Mouse (Mus musculus) small intestine, adult 2 months (tissue): Measurements from ENCODE around the gene Ocm. TPM values are rescaled to one million over a fixed set of nuclear protein-coding genes. Genes with fewer than 3 reads are reported as not detected.
A peak's percentile ranks its signal among the peaks of the same experiment; 100 is the strongest.

Experiments
- H3K27ac ChIP-seq: fragments of 200-500 bp; 2 replicates; pipeline ENCODE4 v1.5.1; 2012; ENCODE audit warnings: low read depth, low read length, control low read depth, inconsistent platforms; ENCODE audit not compliant: insufficient read depth
- H3K27me3 ChIP-seq: fragments of 200-500 bp; 2 replicates; pipeline ENCODE4 v1.6.1; 2012; ENCODE audit warnings: mild to moderate bottlenecking, moderate library complexity, low read length, inconsistent platforms; ENCODE audit not compliant: control insufficient read depth, insufficient read depth
- H3K36me3 ChIP-seq: fragments of 200-500 bp; 2 replicates; pipeline ENCODE4 v1.6.1; 2012; ENCODE audit warnings: mild to moderate bottlenecking, low read length, control low read depth, inconsistent platforms; ENCODE audit not compliant: control insufficient read depth, insufficient read depth
- H3K4me1 ChIP-seq: fragments of 200-500 bp; 2 replicates; pipeline ENCODE4 v1.6.1; 2012; ENCODE audit warnings: low read length, inconsistent platforms, mixed read lengths; ENCODE audit not compliant: control insufficient read depth, insufficient read depth, insufficient read length
- H3K4me3 ChIP-seq: fragments of 200-500 bp; 2 replicates; pipeline ENCODE4 v1.5.1; 2012; ENCODE audit warnings: low read depth, mild to moderate bottlenecking, control low read depth, inconsistent platforms, low read length, moderate library complexity
- CTCF ChIP-seq: fragments of 200-500 bp; IDR thresholded peaks from 2 replicates; pipeline ENCODE4 v1.5.1; 2012; ENCODE audit warnings: low read depth, mild to moderate bottlenecking, control low read depth, inconsistent platforms, low read length, moderate library complexity, mixed read lengths; ENCODE audit not compliant: insufficient replicate concordance, insufficient read length; ENCODE audit errors: extremely low read depth
- POLR2A ChIP-seq: fragments of 200-500 bp; IDR thresholded peaks from 2 replicates; pipeline ENCODE4 v1.6.1; 2012; ENCODE audit warnings: low read depth, mild to moderate bottlenecking, control low read depth, inconsistent platforms, low read length, moderate library complexity
- WGBS: fragments of 180-500 bp; shearing (Covaris S2); methylation state at CpG from one replicate; pipeline ENCODE4 v1.1.7; 2018; 5-methylcytosine and 5-hydroxymethylcytosine counted together
- polyA plus RNA-seq: library from polyadenylated mRNA; depleted of rRNA; stranded (reverse); fragments of >200 nt; gene quantifications from 2 replicates; pipeline ENCODE4 v1.2.3, GENCODE M21; 2012; rRNA removed

The Ocm gene
- polyA plus RNA-seq, 1 experiment, result 10.3 TPM

- WGBS, result 27% methylated on average over 2 of the region's 2 CpGs
- no peak for TF ChIP-seq POLR2A
- TF ChIP-seq CTCF, result no peak
- peaks cover 3% of the 10 kb centered on the region for H3K4me1 ChIP-seq
- H3K4me3 ChIP-seq, result no peak overlapping the region
- no peaks in the 10 kb centered on the region for H3K27me3 ChIP-seq
- no peaks in the 10 kb centered on the region for H3K36me3 ChIP-seq
- H3K27ac ChIP-seq, result no peak overlapping the region
Measured at GRCm38 (mm10) chr5:143975631-143975933, 50.9 kb downstream of the Ocm start.

- peak; percentile 95 for TF ChIP-seq CTCF
- TF ChIP-seq POLR2A, result no peak
- Histone ChIP-seq H3K36me3 (no peaks in the 10 kb centered on the region), H3K27ac (no peak overlapping the region), H3K4me3 (no peak overlapping the region), H3K27me3 (no peaks in the 10 kb centered on the region), H3K4me1 (peaks cover 2% of the 10 kb centered on the region)
- whole genome bisulfite sequencing, result 44% methylated on average over 4 of the region's 4 CpGs
Measured at GRCm38 (mm10) chr5:143974931-143975630, 51.4 kb downstream of the Ocm start.

DNA sequence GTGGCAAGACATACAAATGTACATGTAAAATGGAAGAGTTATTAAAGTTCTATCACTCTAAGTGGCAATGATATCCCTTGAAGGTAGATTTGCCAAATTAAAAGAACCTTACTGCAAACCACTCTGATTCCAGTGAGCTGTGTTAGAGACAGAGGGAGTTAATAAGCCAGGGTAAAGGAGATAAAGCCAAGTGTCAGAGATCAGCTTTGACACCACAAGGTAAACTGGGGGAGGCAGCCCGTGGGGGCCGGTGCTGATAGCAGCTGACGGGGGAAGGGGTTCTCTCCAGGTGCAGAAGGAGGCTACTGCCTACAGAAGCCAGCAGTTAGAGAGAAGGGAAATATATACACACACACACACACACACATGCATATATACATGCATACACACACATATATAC, 53.8 kb downstream of the Ocm start:
- Histone ChIP-seq H3K27me3 (no peaks in the 10 kb centered on the region), H3K4me1 (no peaks in the 10 kb centered on the region; the same call in 1 of the 2 replicates), H3K27ac (no peak overlapping the region), H3K36me3 (no peaks in the 10 kb centered on the region), H3K4me3 (no peak overlapping the region)
- 57% methylated on average over 3 of the region's 3 CpGs for WGBS
- TF ChIP-seq CTCF (no peak), POLR2A (no peak)

Other genes starting within 250 kb of the Ocm start
- gene Eif2ak1, start 208.9 kb downstream of the Ocm start, polyA plus RNA-seq, result 8.9 and 25.9 TPM in 2 replicates
- gene Ankrd61, start 129.0 kb downstream of the Ocm start, polyA plus RNA-seq, result not detected in 2 replicates
- gene Aimp2, start 116.8 kb downstream of the Ocm start, polyA plus RNA-seq, result 19.3 and 40.4 TPM in 2 replicates
- gene Pms2, start 116.7 kb downstream of the Ocm start, polyA plus RNA-seq, result 0.51 and 0.84 TPM in 2 replicates
- gene Gm42421, start 98.5 kb downstream of the Ocm start, polyA plus RNA-seq, result not detected in 2 replicates
- gene Rsph10b, start 93.6 kb downstream of the Ocm start, polyA plus RNA-seq, result 0.04 and 0.13 TPM in 2 replicates
- gene Ccz1, start 11.8 kb downstream of the Ocm start, polyA plus RNA-seq, result 1.7 and 4.0 TPM in 2 replicates
- 17.7 and 33.7 TPM in 2 replicates for gene Lmtk2, start 73.8 kb upstream of the Ocm start, polyA plus RNA-seq
- gene Bhlha15, start 163.6 kb upstream of the Ocm start, polyA plus RNA-seq, result 10.9 and 21.3 TPM in 2 replicates
- 16.0 and 29.7 TPM in 2 replicates for gene Tecpr1, start 196.9 kb upstream of the Ocm start, polyA plus RNA-seq
- gene Bri3, start 217.8 kb upstream of the Ocm start, polyA plus RNA-seq, result 60.1 and 154 TPM in 2 replicates